Mouse (Mus musculus) embryo, embryonic 10 days (tissue): ENCODE measurements around the gene Lpp.
A peak's percentile ranks its signal among the peaks of the same experiment; 100 is the strongest.

Experiments
- DNase-seq: peaks from one replicate; pipeline ENCODE4 v3.0.0-alpha.2; 2015; ENCODE audit warnings: low spot score

Gene Lpp

DNA sequence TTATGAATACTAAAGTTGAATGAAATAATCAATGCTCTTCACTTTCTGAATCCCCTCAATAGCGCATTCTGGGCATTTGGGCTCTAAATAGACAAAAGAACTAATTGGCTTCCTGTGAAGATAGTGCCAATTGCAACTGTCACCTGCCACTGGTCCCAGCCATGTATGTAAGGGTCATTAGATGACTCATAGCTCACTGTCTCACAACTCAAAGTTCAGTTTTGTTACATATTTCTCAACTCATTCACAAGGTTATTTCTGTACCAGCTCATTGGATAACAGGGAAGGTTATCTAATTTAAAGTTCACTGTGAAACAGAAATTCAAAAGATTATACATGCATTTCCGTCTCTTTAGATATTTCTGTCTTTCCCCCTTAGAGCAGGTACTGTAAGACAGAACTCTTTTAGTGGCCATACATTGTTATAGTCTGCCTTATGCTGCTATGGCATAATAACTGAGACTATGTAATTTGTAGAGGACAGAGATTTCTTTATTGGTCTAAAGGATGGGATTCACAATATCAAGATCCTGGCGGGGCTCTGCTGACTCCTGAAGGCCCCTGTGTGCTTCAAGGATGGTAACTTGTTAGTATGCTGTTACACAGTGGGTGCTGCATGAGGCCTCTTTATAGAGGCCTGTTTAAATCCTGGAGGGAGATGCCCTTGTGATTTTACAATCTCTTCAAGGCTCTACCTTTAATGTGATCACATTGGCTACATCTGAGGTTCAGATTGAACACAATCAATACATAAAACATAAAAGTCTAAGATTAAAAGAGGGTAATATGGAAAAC is 488.9 kb downstream of the Lpp start:
- DNase-seq = no peak

DNA sequence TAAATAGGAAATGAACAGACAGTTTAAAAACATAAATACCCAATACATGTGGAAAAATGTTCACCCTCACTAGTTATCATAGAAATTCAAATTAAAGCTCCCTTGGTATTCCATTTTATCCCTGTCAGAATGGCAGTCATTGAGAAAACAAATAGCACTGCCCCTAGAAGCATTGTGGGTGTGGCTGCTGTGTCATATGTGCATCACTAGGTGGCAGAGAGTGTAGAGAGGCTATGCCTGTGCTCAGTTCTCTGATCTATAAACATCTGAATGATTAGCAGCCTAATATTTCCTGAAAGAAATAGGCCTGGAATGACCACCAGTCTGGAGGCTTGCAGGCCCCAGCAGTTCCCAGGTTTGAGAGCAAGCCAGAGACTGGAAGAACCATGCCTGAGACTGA is 490.7 kb downstream of the Lpp start:
- no peak for DNase-seq

DNA sequence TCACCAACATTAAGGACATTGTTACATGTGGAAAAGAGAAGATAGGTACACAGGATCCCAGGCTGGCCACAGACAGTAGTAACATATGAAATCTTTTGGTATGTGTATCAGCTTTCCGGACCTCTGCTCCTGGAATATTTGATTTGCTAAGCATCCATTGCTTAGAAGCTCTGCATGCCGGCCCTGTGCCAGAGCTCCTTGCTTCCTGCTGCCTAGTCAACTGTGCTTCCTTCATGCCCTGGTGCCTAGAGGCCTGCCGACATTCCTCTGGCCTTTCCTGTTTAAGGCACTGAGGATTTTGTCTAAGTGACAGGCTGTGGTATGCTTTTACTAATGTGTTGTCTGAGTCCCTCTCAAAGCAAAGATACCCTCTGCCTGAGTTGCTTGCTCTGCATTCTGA is 493.0 kb downstream of the Lpp start:
- DNase-seq = peak; percentile 37

DNA sequence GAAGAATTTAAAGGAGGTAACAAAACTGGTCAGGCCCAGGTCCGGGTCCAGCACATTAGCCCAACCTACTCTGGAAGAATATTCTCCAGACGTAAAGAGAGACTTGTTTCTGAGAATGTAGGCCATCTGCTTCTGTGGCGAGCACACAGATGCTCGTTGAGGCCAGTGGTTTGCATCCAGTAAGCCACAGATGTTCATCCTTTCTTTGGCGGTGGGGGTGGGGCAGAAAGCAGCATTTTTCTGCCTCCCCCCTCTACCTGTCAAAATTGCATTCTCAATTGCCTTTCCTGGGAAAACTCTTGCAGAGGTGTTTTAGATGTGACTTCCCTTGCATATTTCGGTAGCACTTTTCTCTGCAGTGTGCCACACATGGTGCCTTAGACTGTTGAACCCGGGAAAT is 493.6 kb downstream of the Lpp start:
- DNase-seq = no peak

DNA sequence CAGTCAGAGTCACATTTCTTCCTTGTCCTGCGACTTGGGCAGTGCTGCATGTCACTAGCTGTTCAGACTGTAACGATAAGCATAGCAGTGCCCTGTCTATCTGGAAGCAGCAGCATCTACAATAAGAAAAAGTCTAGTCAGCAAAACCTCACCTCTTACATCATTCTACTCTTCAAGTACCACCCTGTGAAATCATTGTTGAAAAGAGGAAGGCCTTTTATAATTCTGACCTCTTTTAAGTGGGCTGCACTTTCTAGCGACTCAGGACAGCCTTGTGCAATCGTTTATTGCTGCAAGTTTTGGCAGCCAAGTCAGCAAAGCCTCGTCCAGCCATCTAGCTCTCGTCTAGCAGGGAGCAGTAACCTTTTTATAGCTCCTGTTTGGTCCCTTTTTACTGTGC is 498.1 kb downstream of the Lpp start:
- no peak for DNase-seq

DNA sequence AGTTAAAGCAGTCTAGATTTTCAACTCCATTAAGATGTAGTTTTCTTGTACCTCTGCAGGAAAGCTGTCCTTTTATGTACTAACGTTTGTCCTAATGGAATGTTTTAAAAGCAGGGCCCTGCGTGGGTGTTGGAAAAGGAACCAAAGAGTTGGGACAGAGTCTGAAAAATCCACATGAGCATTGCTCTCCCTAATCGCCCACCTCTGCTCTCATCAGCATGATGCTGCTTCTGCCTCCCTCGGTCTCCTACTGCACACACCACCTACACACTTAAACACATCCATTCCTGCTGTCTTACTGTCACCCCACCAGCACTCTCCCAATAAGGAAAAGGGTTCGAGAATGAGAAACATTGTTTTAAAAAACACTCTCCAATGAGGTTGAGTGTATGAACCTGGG is 501.9 kb downstream of the Lpp start:
- no peak for DNase-seq

DNA sequence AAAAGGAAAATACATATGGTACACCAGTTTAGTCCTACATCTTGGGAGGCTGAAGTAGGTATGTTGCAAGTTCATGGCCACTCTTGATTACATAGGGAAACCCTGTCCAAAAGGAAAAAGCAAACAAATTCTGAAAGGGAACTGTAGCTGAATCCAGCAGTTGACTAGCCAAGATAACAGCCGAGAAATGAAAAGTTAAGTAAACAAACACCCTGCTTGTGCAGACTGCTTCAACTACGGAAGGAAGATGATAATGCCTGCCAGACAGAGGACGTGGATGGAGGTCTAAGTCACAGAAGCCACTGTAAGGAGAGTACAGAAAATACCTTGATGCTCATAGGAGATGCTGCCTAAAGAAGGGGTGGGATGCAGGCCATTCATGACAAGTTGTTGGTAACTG is 504.3 kb downstream of the Lpp start:
- no peak for DNase-seq

DNA sequence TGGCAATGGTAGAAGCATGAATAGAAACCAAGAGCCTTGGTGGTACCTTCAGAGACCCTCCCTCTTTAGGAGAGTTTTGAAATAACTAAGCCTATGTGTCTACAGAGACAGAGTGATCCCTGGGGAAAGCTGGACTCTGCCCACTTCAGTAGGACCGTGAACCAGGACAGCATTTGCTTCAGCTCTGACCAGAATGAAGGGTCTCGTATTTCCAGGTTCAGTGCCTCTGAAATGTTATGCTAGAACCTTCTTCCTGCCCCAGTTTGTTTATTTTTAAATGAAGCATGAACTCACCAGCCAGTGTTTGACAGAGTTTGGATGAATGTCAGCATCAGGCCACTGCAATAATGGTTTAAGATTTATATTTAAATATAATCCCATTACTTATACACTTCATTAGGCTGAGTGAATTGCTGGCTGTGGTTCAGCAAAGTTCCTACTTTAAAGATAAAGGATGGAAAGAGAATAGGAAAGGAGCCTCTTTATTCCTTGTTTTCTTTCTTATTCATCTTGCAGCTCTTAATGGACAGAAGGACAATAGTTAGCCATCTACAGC is 507.0 kb downstream of the Lpp start:
- peak; percentile 57 for DNase-seq

DNA sequence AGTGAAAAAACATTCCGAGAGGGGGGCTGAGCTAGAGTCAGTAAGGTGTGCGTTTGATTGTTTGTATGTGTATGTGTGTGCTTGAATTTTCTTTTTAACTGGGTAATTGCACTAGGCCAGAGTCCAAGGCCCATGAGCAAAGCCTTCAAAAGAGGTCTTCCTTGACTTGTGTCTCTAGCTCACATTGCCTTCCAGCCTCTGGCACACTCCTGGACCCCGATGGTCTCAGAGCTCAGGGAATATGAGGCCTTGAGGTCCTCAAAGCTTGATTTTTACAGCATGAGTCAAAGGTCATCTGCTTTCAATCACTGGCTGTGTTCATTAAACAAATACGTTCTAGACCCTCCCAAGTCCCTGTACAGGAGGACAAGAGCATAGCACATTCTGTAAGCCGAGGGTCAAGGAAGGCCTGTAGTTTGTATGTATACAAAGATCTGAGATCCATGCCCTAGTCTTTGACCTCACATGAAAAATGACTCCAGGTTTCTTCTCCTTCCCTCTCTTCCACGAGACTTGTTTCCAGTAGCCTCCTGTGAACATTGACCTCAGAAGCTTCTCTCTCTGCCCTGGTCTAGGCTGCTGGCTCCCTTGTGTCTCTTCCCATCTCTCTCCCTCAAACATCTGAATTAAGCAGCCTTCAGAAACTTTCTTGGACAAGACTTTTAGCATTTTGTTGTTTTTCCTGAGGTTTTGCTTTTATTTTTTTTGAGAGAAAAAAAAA is 508.0 kb downstream of the Lpp start:
- DNase-seq = peak; percentile 34

DNA sequence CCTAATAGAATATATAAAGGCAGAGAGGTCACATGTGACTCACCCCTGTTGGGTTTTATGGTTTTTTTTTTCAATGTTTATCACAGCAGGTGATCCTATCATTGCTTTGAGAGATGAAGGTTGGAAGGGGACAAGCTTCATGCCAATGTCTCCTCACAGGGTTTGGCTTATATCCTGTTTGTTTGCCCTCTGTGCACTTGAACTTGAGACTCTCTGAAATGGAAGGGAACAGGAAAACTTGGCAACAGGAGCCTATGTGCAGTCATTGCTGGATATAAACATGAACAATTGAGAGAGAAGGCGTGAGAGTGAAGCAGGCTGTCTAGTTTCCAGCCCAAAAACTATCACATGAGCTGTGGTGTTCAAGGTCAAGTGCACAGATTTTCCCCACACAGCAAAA is 508.8 kb downstream of the Lpp start:
- no peak for DNase-seq

DNA sequence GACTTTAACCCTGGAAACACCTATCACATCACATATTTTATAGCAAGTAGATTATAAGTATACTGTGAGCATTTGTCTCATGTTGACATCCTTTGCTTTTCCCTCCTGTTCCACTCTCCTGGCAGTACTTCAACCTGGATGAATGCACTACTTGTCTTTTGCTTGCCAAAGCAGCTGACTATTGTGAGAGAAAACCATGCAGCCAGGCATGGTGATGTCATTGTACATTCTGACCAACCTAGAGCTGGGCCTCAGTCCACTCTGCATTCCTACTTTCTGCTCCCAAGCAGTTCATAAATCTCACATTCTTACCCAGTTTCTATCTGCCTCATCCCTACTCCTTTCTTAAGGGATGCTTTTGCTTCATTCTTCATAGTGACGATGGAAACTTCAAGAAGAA is 515.6 kb downstream of the Lpp start:
- DNase-seq = no peak

DNA sequence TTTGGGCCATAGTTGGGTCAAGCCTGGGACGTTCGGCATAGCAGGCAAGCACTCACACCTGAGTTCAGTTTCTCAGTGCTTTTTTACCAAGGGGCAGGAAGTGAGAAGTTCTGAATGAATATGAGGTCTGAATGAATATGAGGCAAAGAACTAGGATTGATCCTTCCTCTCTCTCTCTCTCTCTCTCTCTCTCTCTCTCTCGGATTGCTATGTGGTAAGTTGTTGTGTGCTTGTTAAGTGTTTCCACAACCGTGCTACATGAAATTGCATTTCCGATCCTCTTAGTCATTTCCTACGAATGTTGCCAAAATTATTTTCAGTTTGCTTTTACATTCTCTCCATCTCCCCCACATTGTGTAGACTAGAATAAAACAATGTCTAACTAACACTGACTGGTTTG is 517.0 kb downstream of the Lpp start:
- no peak for DNase-seq

DNA sequence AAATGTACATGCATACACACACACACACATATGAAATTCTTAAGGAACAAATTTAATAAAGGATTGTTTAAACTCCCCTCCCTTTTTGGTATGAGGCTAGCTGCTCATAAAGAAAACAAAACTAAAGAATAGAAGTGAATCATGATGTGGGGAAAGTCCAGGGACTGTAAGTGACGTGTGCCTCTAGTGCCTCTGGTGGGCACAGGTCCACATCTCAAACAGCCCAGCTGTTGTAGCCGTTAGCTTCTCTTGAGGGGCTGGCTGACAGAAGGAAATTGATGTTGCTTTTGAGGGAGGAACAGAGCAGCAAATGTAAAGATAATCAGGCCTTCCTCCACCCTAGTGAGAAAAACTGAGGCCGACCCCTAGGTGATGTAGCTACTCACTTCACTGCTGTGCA is 517.5 kb downstream of the Lpp start:
- peak; percentile 49 for DNase-seq

DNA sequence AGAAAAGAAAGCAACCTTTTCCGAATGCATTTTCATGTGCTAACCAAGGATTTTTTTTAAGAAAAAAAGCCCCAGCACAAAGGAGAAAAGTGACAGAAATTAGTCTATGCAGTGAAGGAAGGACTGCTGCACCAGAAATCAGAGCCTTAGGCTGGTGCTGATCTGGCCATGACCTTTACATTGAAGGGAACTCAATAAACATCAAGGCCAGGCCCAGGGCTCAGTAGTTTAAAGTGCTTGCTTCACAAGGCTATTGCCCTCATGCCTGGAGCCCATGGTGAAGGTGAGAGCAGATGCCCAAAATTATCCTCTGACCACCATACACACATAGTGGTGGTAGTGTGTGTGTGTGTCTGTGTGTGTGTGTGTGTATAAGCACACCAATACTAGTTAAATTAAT is 519.1 kb downstream of the Lpp start:
- no peak for DNase-seq

DNA sequence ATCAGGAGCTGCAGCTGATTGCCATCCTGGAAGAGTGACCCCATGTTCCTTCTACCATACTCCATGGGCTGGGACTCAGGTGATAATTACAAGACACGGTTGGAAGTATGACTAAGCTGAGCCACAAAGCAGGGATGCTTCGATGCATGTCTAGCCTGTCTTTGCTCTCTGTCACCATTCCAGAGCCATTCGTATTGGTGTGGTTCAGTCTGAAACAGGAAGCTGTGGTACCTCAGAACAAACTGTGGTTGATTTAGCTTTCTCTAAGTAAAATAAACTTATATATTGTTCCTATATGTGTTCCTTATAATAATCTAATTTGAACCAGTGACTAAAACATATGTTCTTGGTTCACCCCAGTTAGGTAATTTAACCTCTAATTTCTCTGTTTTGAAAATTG is 519.7 kb downstream of the Lpp start:
- DNase-seq = no peak

DNA sequence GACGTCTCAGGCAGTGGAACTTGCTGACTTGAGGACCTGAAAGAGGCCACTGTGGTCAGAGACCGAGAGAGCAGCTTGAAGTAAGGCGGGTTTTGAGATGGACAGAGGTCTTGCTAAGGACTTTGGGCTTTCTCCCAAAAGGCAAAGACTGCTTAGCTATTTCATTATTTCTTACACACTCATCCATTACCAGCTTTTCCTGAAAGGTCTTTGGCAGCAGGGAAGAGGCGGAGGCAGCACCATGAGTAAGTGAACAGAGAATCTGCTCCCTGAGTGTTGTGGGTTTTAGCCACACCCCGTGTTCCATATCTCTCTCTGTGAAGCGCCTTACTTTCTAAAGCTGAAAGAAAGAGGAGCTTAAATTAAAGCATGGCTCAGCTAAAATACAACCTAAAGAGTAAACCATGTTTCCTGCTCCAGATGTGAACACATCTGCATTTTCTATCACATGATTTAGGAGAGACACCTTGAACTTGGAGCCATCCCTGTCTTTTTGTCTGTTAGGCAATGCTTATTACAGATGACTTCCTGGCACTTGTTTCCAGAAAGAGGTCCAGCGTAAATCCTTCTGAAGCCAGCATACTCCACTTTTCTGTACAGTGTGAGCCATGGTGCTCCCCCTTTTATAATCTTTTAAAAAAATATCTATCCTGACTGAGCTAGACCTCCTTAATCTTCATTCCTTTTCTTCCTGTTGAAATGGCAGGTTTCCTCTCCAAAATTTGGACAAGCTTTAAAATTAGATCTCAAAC is 520.5 kb downstream of the Lpp start:
- no peak for DNase-seq

DNA sequence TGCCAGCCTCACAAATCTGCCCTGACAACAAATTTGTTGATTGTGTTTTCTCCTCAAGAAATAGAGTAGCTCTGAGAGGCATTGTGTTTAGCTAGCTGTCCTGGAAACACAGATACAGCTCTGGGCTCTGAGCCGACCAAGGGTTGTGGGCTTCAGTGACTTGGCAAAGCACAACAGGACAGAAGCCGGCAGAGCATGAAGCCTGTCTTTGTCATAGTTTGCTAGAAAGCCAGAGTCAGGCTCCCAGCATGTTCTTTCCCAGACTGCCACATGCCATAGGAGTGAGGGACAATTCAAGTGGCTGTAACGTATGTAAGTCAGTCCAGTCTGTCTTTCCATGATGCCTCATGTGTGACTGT is 521.1 kb downstream of the Lpp start:
- DNase-seq = no peak

DNA sequence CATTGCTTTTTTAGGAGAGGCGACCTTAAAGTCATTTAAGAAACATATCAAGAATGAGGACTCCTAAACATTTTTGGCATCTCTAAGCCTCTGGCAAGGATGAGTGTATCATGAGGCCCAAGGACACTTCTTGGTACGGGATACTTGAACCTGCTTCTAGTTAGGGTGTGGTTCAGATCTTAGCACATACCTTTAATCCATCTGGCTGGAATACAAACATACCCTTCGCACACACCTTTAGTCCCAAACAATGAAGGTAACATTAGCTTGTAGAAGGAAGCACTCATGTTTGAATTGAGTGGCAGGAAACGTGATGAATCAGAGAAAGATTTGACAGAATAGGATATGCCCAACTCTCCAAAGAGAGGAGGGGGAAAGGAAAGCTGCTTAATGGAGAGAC is 522.2 kb downstream of the Lpp start:
- no peak for DNase-seq

DNA sequence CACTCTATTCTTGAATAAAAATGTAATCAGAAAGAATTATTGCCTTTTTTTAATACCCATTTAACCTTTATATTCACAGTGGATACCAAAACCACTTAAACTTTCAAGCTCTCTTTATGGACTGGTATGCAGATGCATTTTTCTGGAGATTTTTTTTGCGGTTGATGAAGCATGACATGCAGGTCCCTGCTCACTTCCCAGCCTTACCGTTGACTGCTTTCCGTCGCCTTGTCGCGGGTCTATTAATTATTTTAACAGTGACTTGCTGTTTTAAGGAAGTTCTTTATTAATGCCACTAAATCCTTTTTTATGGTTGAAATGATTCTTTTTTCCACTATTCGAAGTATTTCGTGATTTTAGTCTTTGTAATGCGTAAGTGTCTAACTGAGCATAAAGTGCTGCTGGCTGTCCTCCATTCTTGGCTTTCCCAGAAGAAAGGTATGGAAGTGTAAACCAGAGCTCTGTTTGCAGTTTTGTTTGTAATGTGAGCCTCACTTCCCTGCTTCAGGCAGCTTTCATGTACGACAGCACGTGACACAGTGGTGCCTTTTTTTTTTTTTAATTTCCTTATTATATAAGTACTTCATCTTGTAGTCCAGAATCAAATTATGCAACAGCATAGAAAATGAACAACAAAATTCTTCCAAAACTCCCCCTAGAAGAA is 526.2 kb downstream of the Lpp start:
- peak; percentile 16 for DNase-seq

DNA sequence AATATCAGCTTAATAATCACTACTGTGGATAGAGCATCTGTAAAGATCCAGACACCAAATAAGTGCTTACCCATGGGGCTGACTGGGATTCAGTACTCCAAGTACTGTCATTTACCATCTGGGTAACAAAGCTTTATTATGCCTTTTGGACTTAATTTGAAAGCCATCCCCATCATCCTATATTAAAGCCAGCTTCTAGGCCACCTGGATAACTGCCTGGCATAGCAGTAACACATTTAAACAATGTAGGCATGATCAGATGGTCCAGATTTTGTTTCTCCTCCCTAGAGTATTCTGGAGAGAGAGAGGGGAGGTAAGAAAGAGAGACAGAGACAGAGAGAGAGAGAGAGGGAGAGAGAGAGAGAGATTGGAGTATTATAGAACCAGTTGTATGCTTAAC is 536.8 kb downstream of the Lpp start:
- DNase-seq = no peak

DNA sequence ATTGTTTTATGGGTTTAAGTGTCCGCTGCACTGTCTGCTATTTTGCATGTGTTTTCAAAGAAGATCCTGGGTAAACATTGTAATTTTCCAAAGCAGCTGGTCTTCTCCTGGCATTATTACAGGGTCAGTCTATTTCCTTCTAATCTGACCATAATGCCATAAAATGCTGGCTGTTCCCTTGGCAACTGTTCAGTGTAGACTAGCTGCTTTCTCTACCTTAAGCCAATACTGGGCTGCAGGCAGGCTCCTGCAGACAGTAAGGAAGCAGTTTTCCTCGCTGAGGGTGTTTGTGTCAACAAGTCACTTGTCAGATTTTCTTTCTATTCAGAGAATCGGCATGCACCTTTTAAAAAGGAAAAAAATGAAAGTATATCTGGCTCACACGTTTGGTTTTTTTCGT is 537.3 kb downstream of the Lpp start:
- DNase-seq = no peak

DNA sequence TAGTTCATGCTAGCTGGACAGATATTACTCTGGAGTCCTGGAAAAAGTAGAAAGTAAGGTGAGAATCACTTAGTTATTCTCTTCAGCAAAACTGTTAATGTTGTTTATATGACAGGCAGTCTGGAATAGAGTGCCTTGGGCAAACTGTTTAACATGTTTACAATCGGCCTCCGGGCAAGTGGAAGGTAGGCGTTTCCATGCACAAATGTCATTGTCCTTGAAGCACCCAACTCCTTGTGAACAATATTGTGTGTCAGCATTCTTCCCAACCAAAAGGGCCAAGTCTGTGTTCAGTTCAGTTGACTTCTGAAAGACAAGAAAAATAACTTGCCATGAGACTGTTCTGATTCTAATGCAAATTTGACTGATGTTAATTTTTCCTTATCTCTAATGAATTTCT is 539.5 kb downstream of the Lpp start:
- no peak for DNase-seq
